Mouse (Mus musculus): Measurements from ENCODE around the gene Ddx23.

Ddx23 gene

GRCm38 (mm10) chr15:98604041-98604575 lies 58.6 kb downstream of the Ddx23 start:
- DNase-seq = no peak

- DNase-seq = no peak
Observed at GRCm38 (mm10) chr15:98602921-98603458, 59.7 kb downstream of the Ddx23 start.

- DNase-seq = no peak
Observed at GRCm38 (mm10) chr15:98602191-98602881, 60.4 kb downstream of the Ddx23 start.

GRCm38 (mm10) chr15:98601832-98602190 lies 60.9 kb downstream of the Ddx23 start:
- DNase-seq = no peak

- no peak for DNase-seq
Observed at GRCm38 (mm10) chr15:98600036-98600709, 62.5 kb downstream of the Ddx23 start.

GRCm38 (mm10) chr15:98596609-98597008 lies 66.1 kb downstream of the Ddx23 start:
- no peak for DNase-seq
